Mouse (Mus musculus) retina, embryonic 14.5 days (tissue): ENCODE measurements around the gene Mpv17l2.

Source experiments
- DNase-seq: peaks from one replicate; pipeline ENCODE4 v3.0.0-alpha.2; 2015; ENCODE audit warnings: low spot score

The Mpv17l2 gene

GRCm38 (mm10) chr8:70721601-70722000 is 39.1 kb downstream of the Mpv17l2 start:
- no peak for DNase-seq

GRCm38 (mm10) chr8:70720739-70721138 is 40.0 kb downstream of the Mpv17l2 start:
- DNase-seq, result peak; percentile 94

GRCm38 (mm10) chr8:70719796-70720270 is 40.9 kb downstream of the Mpv17l2 start:
- no peak for DNase-seq

DNA sequence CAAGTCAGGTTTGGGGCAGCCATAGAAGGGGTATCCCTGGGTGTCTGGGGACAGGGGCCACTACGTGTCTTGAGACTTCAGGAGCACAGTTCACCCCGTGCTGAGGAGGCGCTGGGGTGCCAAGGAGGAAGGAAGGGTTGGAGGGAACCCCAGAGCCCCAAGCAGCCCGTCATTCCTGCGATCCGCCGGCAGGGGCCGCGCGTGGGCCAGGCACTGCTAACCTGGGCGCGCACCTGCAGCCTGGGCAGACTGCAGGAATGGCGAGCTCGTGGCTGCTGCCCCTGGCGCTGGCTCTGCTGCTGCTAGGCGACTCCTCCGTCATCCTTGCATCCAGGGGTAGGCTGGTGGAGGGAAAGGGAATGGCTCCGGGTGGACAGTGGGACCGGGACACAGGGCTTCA is 42.4 kb downstream of the Mpv17l2 start, which contains the start of gene Gm3336:
TSS of gene Gm3336 (plus strand) at position 247 of the 400 bp plus-strand sequence.
- peak; percentile 77 for DNase-seq

DNA sequence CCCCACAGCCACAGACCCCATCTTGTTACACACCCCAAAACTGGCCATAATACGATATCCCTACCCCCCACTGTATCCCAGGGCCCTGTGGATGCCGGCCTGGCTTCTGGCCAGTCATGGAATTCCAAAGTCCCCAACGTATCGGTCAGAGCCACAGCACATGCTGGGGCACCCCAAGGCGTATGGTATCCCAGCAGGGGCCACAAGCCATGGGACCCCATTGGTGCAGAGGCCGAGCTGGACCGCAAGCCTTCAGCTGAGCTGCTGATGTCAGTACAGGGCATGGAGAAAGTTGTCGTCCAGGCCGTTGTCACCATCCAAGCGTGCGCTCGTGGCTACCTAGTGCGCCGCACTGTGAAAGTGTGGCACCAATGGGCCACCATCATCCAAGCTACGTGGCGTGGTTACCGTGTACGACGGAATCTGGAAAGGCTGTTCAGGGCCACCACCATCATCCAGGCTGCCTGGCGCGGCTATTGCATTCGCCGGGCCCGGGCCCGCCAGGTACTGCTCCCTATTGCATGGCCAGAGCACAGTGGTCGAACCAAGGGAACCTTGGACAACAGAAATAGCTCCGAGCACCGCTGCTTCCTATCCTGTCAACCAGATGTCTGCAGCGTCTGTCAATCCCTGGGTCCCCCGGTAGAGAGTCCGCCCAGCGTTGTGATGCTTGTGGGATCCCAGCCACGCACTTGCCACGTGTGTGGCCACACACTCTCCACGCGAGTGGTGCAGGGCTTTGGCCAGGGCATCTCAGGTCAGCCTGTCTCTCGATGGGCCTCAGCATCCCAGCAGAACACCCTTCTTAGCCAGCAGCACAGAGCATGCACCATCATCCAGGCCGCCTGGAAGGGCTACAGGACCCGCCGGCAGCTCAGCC is 44.0 kb downstream of the Mpv17l2 start:
- no peak for DNase-seq

DNA sequence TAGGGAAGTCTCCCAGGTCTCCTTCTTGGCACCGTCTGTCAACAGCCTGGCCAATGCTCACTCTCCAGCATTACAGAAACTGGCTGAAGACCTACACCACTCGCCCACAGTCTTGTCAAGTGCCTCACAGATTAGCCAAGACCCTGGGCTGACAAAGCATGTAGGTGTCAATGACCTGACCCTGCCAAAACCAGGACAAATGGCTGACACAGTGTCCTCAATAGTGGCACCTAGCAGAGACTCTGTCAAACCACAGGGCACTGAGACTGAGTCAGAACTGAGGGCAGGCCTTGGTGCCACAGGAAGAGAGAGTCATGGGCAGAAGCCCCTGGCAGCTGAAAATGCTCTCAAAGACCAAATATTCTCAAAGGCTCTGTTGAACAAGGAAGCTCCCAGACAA is 45.7 kb downstream of the Mpv17l2 start:
- DNase-seq, result no peak

DNA sequence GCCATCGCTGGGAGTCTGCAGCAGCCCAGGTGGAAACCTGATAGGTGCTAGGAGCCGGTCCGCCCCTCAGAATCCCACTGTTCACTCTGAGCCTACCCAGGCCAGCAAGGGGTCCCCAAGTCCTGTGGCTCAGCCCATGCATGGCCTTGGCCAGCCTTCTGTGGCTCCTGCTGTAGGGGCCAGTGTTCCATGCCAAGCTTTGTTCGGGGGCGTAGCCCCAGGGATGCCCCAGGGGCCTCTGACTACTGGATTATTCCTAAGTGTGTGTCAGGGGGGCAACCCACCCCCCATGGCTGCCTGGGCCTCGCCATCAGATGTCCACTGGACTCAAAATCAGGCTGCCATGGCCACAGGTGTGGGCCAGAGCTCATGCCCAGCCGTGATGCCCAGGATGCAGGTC is 46.8 kb downstream of the Mpv17l2 start:
- no peak for DNase-seq

- DNase-seq, result no peak
Observed at GRCm38 (mm10) chr8:70711041-70711440, 49.7 kb downstream of the Mpv17l2 start.

DNA sequence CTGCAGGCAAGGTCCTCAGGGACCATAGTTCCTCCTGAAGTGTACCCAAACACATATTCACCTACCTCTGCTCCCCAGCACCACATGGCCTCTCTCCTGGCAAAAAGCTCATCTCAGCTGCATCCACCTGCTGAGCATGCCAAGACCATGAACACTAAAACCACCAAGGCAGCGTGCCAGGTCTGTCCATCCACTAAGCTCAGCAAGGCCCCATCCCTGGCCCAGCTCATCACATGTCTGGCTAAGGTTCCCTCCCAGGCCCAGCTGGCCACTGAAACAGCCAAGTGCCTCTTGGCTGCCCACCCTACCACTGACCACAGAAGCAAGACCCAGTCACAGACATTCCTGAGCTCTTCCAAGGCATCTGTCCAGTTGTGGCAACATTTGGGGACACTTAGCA is 50.5 kb downstream of the Mpv17l2 start:
- no peak for DNase-seq

- DNase-seq, result no peak
Observed at GRCm38 (mm10) chr8:70709794-70710193, 51.0 kb downstream of the Mpv17l2 start.
